Mouse (Mus musculus): ENCODE measurements at regions not wholly inside any gene's neighbourhood (a gene's known extent, or its start where the extent isn't known, plus 50 kb on each side); places are given as distances from the start of the nearest gene placed in this dataset.

- DNase-seq = no peak
These were observed 100.8 kb upstream of the Gm12830 start for GRCm38 (mm10) chr4:114720696-114721095.

GRCm38 (mm10) chr4:114721386-114721785 lies 100.1 kb upstream of the Gm12830 start:
- DNase-seq = no peak

GRCm38 (mm10) chr4:114728235-114729000 lies 93.1 kb upstream of the Gm12830 start:
- no peak for DNase-seq

GRCm38 (mm10) chr4:114733256-114734004 lies 88.1 kb upstream of the Gm12830 start:
- no peak for DNase-seq

GRCm38 (mm10) chr4:114738903-114739667 lies 82.4 kb upstream of the Gm12830 start:
- DNase-seq = peak; percentile 27

- no peak for DNase-seq
These were observed 73.4 kb upstream of the Gm12830 start for GRCm38 (mm10) chr4:114748131-114748530.

GRCm38 (mm10) chr4:114759837-114760236 lies 61.7 kb upstream of the Gm12830 start:
- DNase-seq = no peak

- DNase-seq = no peak
These were observed 54.7 kb upstream of the Gm12830 start for GRCm38 (mm10) chr4:114766643-114767393.

All from kidney, adult 9 months (tissue).